Mouse (Mus musculus) midbrain, embryonic 16.5 days (tissue): ENCODE measurements around the gene Rtl8b. TPM values are rescaled to one million over a fixed set of nuclear protein-coding genes. Genes with fewer than 3 reads are reported as not detected.

Experiments
- polyA plus RNA-seq: library from polyadenylated mRNA; unstranded; fragments of >200 nt; fragmentation: Nextera tagmentation; extraction: Ambion mirVana; gene quantifications from 2 replicates; pipeline ENCODE4 v1.2.1, GENCODE M21; 2015

The Rtl8b gene
- polyA plus RNA-seq, 1 experiment from 2014 or later: 179 TPM

Other genes starting within 250 kb of the Rtl8b start
- gene Etd, start 235.5 kb downstream of the Rtl8b start, polyA plus RNA-seq: not detected in 2 replicates
- 229 and 233 TPM in 2 replicates for gene Rtl8c, start 62.4 kb downstream of the Rtl8b start, polyA plus RNA-seq
- gene Gm14597, start 61.4 kb downstream of the Rtl8b start, polyA plus RNA-seq: 0.76 TPM in 1 of 2 replicates, not detected in the other
- gene Rtl8a, start 26.7 kb downstream of the Rtl8b start, polyA plus RNA-seq: 218 and 231 TPM in 2 replicates
- gene 4930502E18Rik, start 54.4 kb upstream of the Rtl8b start, polyA plus RNA-seq: 0.19 and 0.29 TPM in 2 replicates
- not detected in 2 replicates for gene 1700013H16Rik, start 87.4 kb upstream of the Rtl8b start, polyA plus RNA-seq
- not detected in 2 replicates for gene Zfp36l3, start 106.0 kb upstream of the Rtl8b start, polyA plus RNA-seq
- 1.6 and 2.8 TPM in 2 replicates for gene Xlr, start 127.3 kb upstream of the Rtl8b start, polyA plus RNA-seq